Mouse (Mus musculus): Measurements from ENCODE around the gene Acss2. TPM values are rescaled to one million over a fixed set of nuclear protein-coding genes. Genes with fewer than 3 reads are reported as not detected.

Gene Acss2
- polyA plus RNA-seq, 1 experiment from 2014 or later: 25.1 TPM

DNA sequence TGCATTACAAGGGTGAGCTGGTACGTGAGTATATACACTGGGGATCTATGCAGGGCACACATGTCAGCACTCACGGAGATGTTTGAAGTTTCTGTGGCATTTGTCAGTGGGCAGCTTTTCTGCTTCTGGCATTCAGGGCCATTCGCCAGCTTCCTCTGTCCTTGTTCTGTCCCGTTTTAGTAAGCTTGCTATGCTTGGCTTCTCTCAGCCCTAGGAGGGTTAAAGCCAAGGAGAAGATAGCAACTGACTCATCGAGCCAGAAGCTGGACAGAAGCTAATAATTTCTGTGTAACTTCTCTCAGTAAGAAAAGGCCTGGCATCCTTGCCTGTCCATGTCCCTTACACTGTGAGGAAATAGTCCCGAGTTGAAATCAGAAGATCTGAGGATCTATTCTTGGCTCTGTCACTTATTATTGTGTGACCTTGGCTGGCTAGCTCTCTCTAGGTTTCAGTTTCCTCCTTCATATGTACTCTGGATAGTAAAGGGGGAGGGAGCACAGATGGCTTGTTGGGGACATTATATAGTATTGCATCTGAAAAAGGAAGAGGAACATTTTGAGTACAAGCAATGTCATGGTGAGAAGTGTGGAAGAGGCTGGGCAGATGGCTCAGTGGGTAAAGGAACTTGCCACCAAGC, 23.2 kb downstream of the Acss2 start:
- no peaks in the 10 kb centered on the region for H3K27me3 ChIP-seq (replicated peaks)
- no peaks in the 10 kb centered on the region for H3K36me3 ChIP-seq
- peaks cover 18% of the 10 kb centered on the region for H3K4me1 ChIP-seq
- H3K9me3 ChIP-seq (replicated peaks): no peaks in the 10 kb centered on the region
- ATAC-seq: no peak
- H3K27ac ChIP-seq: no peak overlapping the region
- WGBS (ENCODE audit: insufficient replicate concordance): 64% methylated on average over 6 of the region's 6 CpGs
- H3K9ac ChIP-seq: no peak overlapping the region
- no peak overlapping the region for H3K4me2 ChIP-seq
- H3K4me3 ChIP-seq: no peak overlapping the region

DNA sequence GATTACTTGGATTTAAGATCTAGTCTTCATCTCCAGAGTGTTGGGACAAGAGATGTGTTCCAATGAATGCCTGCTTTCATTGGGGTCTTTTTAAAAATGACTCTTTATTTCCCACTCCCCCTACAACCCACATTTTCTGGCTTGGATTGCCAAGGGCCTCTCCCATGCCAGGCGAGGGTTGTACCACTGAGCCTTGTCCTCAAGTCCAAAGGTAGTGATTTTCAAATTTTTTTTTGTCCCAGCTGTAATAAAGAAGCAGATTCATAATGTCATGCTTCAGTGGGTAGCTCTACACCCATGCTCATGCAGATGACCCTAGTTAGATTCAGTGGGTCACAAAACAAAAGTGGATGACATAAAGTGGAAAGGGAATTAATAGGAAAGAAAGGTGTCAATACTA, 29.2 kb downstream of the Acss2 start:
- no peak overlapping the region for H3K4me3 ChIP-seq
- H3K27me3 ChIP-seq (replicated peaks): no peaks in the 10 kb centered on the region
- ATAC-seq: no peak
- no peak overlapping the region for H3K27ac ChIP-seq
- no peak overlapping the region for H3K9ac ChIP-seq
- H3K4me2 ChIP-seq: no peak overlapping the region
- 0 out of 2 replicates have a peak, but pooled peaks cover 2% of the 10 kb centered on the region for H3K4me1 ChIP-seq
- peaks cover 10% of the 10 kb centered on the region; the same call in 1 of the 2 replicates for H3K36me3 ChIP-seq
- no peaks in the 10 kb centered on the region for H3K9me3 ChIP-seq (replicated peaks)
- WGBS (ENCODE audit: insufficient replicate concordance): 63% methylated on average over 1 of the region's 1 CpGs

DNA sequence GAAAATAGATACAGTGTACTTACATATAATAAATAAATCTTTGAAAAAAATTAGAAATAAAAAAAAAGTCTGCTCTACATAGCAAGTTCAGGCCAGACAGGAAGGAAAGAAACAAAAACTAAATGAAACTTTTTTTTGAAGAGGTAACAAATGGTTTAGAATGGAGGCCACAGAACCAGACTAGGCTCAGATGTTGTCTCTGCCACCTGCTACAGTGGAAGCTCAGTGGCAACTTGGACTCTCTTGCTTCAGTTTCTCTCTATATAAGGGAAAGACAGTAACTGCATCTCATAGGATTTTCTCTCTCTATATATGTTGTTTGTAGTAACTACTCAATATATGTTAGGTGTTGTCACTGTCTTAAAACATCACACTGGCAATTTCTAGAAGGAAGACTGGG, 34.6 kb downstream of the Acss2 start:
- Histone ChIP-seq H3K4me3 (no peak overlapping the region), H3K27me3 (replicated peaks) (no peaks in the 10 kb centered on the region), H3K36me3 (peaks cover 12% of the 10 kb centered on the region), H3K9me3 (replicated peaks) (no peaks in the 10 kb centered on the region), H3K4me2 (no peak overlapping the region), H3K9ac (peak overlapping the region; percentile 52; the same call in 1 of the 2 replicates), H3K27ac (peak overlapping the region; percentile 85), H3K4me1 (peaks cover 18% of the 10 kb centered on the region)
- no peak for ATAC-seq

DNA sequence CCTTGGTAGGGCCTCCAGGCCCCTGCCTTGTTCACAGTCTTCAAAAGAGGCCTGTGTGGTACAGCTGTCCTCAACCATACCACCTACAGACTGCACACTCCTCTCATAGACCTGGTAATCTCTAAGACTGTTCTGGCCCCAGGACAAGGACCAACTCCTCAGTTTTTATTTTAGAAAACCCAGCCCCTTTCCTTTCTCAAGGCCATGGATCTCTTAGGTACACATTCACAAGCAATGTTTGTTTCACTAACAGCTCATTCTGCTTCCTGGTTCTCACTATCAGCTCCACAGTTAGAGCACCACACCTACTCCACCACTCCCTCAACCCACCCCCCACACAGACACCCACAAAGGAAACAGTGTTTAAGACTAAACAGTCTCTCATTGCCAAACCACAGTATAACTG, 35.2 kb downstream of the Acss2 start:
- peak overlapping the region; percentile 52 for H3K9ac ChIP-seq
- H3K9me3 ChIP-seq (replicated peaks): no peaks in the 10 kb centered on the region
- ATAC-seq: peak; percentile 93
- no peaks in the 10 kb centered on the region for H3K27me3 ChIP-seq (replicated peaks)
- H3K4me2 ChIP-seq: peak overlapping the region; percentile 34
- H3K36me3 ChIP-seq: peaks cover 12% of the 10 kb centered on the region
- H3K27ac ChIP-seq: peak overlapping the region; percentile 85
- H3K4me1 ChIP-seq: peaks cover 18% of the 10 kb centered on the region
- no peak overlapping the region for H3K4me3 ChIP-seq

DNA sequence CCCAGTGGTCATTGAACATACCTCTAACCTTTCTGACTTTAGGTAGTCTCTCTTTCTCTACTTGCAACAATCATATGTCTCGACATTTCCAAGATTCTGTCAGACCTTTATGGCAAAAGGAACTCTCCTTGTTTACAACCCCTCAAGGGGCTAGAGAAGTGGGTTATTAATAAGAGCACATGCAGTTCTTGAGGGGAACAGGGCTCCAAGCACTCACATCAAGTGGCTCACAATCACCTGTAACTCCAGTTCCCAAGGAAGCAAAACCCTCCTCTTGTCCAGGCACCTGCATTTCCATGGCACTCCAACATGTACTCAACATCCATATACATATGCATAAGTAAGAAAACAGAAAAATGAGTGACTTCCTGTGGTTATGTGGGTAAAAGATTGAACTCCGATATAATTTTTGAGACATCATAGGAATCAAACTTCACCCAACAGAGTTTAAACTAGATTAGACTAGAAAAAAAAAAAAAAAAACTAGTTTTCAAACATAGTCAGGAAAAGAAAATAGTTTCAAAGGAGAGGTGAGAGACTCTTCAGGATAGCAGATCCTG, 36.8 kb downstream of the Acss2 start:
- H3K36me3 ChIP-seq: peaks cover 22% of the 10 kb centered on the region
- no peak for ATAC-seq
- H3K27me3 ChIP-seq (replicated peaks): no peaks in the 10 kb centered on the region
- H3K4me1 ChIP-seq: peaks cover 18% of the 10 kb centered on the region
- H3K4me3 ChIP-seq: no peak overlapping the region
- no peak overlapping the region for H3K4me2 ChIP-seq
- no peak overlapping the region for H3K9ac ChIP-seq
- WGBS (ENCODE audit: insufficient replicate concordance): 84% methylated on average over 2 of the region's 2 CpGs
- H3K27ac ChIP-seq: no peak overlapping the region
- H3K9me3 ChIP-seq (replicated peaks): no peaks in the 10 kb centered on the region

DNA sequence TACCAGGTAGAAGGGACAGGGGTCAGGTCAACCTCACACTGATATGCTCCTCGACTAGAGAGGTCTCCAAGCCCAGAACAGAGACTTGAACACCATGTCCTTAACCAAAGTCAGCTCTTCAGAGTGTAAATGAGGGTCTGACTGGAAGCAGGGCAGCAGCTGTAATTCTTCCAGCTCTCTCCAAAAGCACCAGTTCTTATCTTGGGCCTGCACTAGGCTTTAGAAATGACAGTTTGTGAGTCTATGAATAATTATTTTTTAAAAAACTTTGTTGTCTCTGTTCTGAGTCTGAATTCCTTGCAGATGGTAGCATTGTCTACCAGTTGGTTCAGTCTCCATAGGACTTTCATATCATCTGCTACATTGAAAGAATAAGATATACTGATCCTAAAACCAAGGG, 44.5 kb downstream of the Acss2 start:
- H3K4me2 ChIP-seq: no peak overlapping the region
- H3K4me1 ChIP-seq: peaks cover 12% of the 10 kb centered on the region
- H3K9ac ChIP-seq: no peak overlapping the region
- ATAC-seq: no peak
- peaks cover 85% of the 10 kb centered on the region for H3K36me3 ChIP-seq
- WGBS (ENCODE audit: insufficient replicate concordance): 45% methylated on average over 1 of the region's 1 CpGs
- no peaks in the 10 kb centered on the region for H3K27me3 ChIP-seq (replicated peaks)
- H3K4me3 ChIP-seq: no peak overlapping the region
- H3K27ac ChIP-seq: no peak overlapping the region
- H3K9me3 ChIP-seq (replicated peaks): no peaks in the 10 kb centered on the region

DNA sequence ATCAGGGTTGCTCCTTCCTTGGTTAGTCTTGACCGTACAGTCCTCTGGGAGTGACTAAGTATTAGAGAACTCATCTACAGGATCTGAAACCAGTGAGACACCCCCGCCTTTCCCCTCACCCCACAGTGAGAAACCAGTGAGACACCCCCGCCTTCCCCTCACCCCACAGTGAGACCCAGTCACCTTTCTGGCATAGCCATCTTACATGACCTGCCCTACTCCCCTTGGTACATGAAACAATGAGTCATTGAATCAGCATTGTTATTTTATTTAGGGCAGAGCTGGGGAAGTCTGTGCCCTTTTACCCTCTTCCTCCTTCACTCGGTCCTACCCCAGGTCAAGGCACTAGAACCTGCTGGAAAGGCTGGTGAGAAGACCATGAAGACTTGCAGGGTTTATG, 45.2 kb downstream of the Acss2 start:
- peaks cover 92% of the 10 kb centered on the region for H3K36me3 ChIP-seq
- 77% methylated on average over 4 of the region's 4 CpGs for WGBS (ENCODE audit: insufficient replicate concordance)
- ATAC-seq: no peak

DNA sequence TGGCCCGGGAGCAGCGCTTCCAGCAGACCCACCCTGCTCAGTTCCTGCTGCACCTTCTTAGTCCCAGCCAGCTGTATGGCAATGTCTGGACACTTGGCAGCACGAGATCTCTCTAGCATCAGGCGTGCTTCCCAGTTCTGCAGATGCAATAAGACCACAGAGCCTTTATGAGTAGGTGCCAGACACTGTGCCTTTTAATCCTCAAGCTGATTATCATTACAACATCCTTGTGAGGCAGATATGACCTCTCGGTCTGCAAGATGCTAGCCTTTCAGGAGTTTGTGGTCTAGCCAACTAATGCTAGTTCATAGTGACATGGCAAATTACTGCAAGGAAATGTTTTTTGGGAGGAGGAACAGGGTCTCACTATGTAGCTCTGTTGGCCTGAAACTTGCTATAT, 50.0 kb downstream of the Acss2 start:
- Histone ChIP-seq H3K9me3 (replicated peaks) (no peaks in the 10 kb centered on the region), H3K4me3 (no peak overlapping the region), H3K4me2 (no peak overlapping the region), H3K27ac (no peak overlapping the region), H3K4me1 (peaks cover 15% of the 10 kb centered on the region), H3K27me3 (replicated peaks) (no peaks in the 10 kb centered on the region), H3K36me3 (peaks cover 92% of the 10 kb centered on the region), H3K9ac (no peak overlapping the region)
- WGBS (ENCODE audit: insufficient replicate concordance): 71% methylated on average over 5 of the region's 5 CpGs
- ATAC-seq: no peak

More for the DNA sequence above, 45.2 kb downstream of the Acss2 start:
- H3K4me2 ChIP-seq: no peak overlapping the region
- H3K27ac ChIP-seq: no peak overlapping the region
- H3K4me3 ChIP-seq: no peak overlapping the region
- peaks cover 17% of the 10 kb centered on the region for H3K4me1 ChIP-seq
- H3K27me3 ChIP-seq (replicated peaks): no peaks in the 10 kb centered on the region
- no peak overlapping the region for H3K9ac ChIP-seq
- no peaks in the 10 kb centered on the region for H3K9me3 ChIP-seq (replicated peaks)

DNA sequence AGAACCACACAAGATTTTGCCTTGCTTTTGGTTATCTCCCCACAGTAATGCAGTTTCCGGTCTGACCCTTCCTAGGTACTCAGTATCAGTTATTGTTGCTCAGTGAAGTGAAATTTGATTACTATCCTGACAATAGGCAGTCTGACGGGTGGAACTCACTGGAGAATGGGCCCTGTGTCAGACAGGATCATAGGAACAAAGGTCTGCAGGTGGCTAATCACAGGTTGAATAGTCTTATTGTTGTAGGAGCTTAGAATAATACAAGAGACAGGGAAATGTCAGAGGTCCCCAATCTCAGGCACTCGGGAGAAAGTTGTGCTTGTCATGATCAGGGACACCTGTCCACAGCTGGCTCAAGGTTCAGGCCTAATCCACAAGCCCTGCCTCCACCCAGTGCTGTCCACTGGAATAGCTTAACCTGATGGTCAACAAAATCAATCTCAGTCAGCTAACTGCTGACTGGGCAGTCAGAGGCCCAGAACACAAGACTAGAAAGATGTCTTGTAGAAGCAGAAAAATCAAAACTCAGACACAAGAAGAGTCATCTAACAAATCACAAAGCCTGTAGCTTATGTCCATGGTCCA, 51.6 kb downstream of the Acss2 start:
- H3K9ac ChIP-seq: no peak overlapping the region
- H3K9me3 ChIP-seq (replicated peaks): no peaks in the 10 kb centered on the region
- no peak overlapping the region for H3K4me2 ChIP-seq
- WGBS (ENCODE audit: insufficient replicate concordance): 53% methylated on average over 3 of the region's 3 CpGs
- no peaks in the 10 kb centered on the region for H3K27me3 ChIP-seq (replicated peaks)
- peaks cover 88% of the 10 kb centered on the region for H3K36me3 ChIP-seq
- H3K4me1 ChIP-seq: peaks cover 13% of the 10 kb centered on the region
- H3K27ac ChIP-seq: no peak overlapping the region
- ATAC-seq: no peak
- no peak overlapping the region for H3K4me3 ChIP-seq

DNA sequence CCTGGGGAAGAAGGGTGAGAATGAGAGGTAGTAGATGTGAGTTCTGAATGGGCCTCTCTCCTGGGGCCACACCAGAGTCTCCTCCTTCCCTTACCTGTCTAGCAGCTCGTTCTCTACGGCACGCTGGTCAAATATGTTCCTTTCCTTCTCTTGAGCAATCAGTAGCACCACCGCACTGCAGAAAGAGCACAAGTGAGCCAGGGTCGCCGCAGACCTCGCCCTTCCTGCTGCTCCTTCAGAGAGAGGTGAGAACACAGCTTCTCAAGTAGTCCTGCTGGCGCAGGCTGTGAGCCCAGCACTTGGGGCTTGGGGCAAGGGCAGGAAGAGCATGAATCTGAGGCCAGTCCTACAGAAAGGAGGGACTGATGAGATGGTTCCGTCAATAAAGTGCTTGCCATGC, 55.3 kb downstream of the Acss2 start:
- H3K4me3 ChIP-seq: no peak overlapping the region
- H3K9ac ChIP-seq: no peak overlapping the region
- ATAC-seq: no peak
- H3K4me1 ChIP-seq: peaks cover 7% of the 10 kb centered on the region
- H3K36me3 ChIP-seq: peaks cover 86% of the 10 kb centered on the region
- H3K27ac ChIP-seq: no peak overlapping the region
- no peaks in the 10 kb centered on the region for H3K9me3 ChIP-seq (replicated peaks)
- H3K27me3 ChIP-seq (replicated peaks): no peaks in the 10 kb centered on the region
- no peak overlapping the region for H3K4me2 ChIP-seq
- WGBS (ENCODE audit: insufficient replicate concordance): 70% methylated on average over 9 of the region's 9 CpGs

DNA sequence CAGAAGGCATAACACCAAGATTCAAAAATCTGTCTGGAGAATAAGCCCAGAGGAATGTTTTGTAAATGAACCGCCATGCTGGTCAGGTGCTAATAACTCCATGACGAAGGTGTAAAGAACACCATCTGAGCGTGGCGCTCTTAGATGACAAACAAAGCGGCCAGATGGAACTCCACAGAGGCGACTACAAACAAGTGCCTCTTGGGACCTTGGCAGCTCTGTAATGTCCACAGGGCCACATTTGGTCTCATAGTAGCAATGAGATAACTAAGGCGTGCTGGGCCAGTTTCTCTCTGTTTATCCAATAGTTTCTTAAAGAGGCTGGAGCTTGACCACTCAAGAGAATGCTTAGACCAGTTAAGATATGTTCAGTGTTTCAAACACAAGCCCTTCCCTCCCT, 56.2 kb downstream of the Acss2 start:
- Histone ChIP-seq H3K9me3 (replicated peaks) (no peaks in the 10 kb centered on the region), H3K4me2 (no peak overlapping the region), H3K4me3 (no peak overlapping the region), H3K9ac (no peak overlapping the region), H3K36me3 (peaks cover 88% of the 10 kb centered on the region), H3K4me1 (peaks cover 3% of the 10 kb centered on the region; the same call in 1 of the 2 replicates), H3K27me3 (replicated peaks) (no peaks in the 10 kb centered on the region), H3K27ac (no peak overlapping the region)
- 88% methylated on average over 7 of the region's 7 CpGs for WGBS (ENCODE audit: insufficient replicate concordance)
- ATAC-seq: no peak

DNA sequence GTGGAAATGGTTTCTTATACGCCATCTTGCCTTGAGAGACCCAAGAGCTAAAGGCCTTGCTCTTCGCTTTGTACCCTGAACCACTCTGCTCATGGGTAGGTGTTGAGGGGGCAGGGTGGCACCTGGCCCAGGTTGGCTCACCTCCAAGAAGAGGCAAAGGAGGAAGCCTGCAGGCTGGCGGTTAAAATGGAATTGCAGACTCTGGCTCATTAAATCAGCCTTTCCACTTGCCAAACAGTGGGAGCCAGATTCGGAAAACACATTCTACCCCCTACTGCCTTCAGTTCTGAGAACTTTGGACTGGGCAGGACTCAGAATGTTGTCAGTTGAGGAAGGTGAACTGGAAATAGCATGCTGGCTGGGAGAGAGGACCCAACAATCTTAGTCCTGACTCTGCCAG, 57.0 kb downstream of the Acss2 start:
- no peak overlapping the region for H3K4me2 ChIP-seq
- H3K4me3 ChIP-seq: no peak overlapping the region
- no peaks in the 10 kb centered on the region for H3K9me3 ChIP-seq (replicated peaks)
- ATAC-seq: no peak
- peaks cover 88% of the 10 kb centered on the region for H3K36me3 ChIP-seq
- no peaks in the 10 kb centered on the region for H3K27me3 ChIP-seq (replicated peaks)
- peaks cover 3% of the 10 kb centered on the region; the same call in 1 of the 2 replicates for H3K4me1 ChIP-seq
- no peak overlapping the region for H3K27ac ChIP-seq
- 86% methylated on average over 4 of the region's 4 CpGs for WGBS (ENCODE audit: insufficient replicate concordance)
- H3K9ac ChIP-seq: no peak overlapping the region

All from liver, embryonic 12.5 days (tissue).